Mouse (Mus musculus): ENCODE measurements around the gene Glp1r.

DNA sequence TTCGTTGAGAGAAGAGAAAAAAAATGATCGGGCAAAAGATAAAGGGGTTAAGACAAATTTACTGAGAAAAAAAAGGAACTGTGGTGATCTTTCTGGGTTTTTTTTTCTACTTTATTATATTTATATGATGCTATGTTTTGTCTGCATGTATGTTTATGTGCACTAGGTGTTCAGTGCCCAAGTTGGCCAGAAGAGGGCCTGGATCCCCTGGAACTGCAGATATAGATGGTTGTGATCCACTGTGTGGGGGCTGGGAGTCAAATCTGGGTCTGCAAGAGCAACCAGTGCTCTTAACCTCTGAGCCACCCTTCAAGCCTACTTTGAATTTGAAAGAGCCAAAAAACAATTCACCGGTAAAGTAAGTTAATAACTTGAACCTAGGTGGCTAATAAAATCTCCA is 21.2 kb upstream of the Glp1r start:
- TF ChIP-seq CTCF (IDR thresholded peaks at IDR 0.05) (no peak), EP300 (IDR thresholded peaks at IDR 0.05) (no peak)

Data from lung, postnatal 0 days (tissue).